Mouse (Mus musculus): ENCODE measurements at regions not wholly inside any gene's neighbourhood (a gene's known extent, or its start where the extent isn't known, plus 50 kb on each side); places are given as distances from the start of the nearest gene placed in this dataset.

GRCm38 (mm10) chr2:174867397-174867796, 107.0 kb downstream of the Edn3 start:
- Histone ChIP-seq H3K27me3 (replicated peaks) (no peaks in the 10 kb centered on the region), H3K27ac (peak overlapping the region; percentile 62; the same call in 1 of the 2 replicates), H3K9me3 (no peaks in the 10 kb centered on the region), H3K4me1 (peaks cover 10% of the 10 kb centered on the region; the same call in 1 of the 2 replicates), H3K36me3 (no peaks in the 10 kb centered on the region), H3K4me3 (replicated peaks) (no peak overlapping the region), H3K9ac (no peak overlapping the region), H3K4me2 (no peak overlapping the region)
- 41% methylated on average over 5 of the region's 5 CpGs for WGBS
- no peak for ATAC-seq (ENCODE audit: insufficient read depth, low FRiP score, low read depth)

DNA sequence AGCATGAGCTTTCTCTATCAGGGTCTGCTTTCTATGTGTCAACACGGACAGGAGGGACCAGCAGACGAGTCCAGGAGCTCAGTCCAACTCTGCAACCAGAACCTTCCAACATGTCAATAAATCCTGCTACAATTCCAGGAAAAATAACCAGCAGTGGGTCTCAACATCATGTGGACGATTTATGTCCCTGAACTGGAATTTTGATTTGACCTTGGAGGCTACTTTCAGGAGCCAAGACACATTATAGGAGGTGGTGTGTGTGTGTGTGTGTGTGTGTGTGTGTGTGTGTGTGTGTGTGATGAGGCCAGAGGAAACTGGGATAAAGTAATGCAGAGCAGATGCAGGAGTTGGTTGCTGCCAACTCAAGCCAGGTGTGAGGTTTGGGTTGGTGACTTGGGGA, 107.8 kb downstream of the Edn3 start:
- H3K27ac ChIP-seq: peak overlapping the region; percentile 77
- H3K9ac ChIP-seq: no peak overlapping the region
- H3K36me3 ChIP-seq: no peaks in the 10 kb centered on the region
- H3K9me3 ChIP-seq: no peaks in the 10 kb centered on the region
- peaks cover 10% of the 10 kb centered on the region; the same call in 1 of the 2 replicates for H3K4me1 ChIP-seq
- no peak overlapping the region for H3K4me3 ChIP-seq (replicated peaks)
- no peak overlapping the region for H3K4me2 ChIP-seq
- ATAC-seq (ENCODE audit: insufficient read depth, low FRiP score, low read depth): no peak
- no peaks in the 10 kb centered on the region for H3K27me3 ChIP-seq (replicated peaks)
- 51% methylated on average over 3 of the region's 3 CpGs for WGBS

DNA sequence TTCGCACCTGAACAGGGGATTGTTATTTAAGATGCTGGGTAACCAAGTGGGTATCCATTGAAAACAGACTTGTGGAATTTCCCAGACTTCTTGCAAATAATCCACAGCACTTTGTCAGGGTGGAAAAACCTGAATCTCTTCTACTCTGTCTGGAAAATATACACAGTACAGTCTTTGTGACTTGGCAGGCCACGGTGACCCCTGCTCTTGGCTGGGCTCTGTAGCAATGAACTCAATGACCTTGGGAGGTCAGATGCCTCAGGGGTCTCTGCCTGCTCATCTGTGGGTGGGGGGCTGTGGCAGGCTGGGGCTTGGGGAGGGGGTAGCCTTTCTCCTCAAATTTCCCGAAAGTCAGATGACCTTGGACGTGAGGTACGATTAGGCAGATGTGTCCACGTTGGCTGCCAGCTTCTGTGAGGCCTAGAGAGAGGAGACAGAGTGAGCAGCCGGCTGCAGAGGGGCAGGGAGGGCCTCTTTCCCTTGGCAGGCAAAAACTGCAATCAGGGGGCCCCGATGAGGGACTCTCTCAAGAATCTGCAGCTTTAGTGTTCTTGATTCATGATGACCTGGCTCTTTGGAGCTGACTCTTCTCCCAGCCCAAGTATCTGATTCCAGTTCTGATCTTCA, 108.4 kb downstream of the Edn3 start:
- H3K4me1 ChIP-seq: peaks cover 10% of the 10 kb centered on the region; the same call in 1 of the 2 replicates
- WGBS: 34% methylated on average over 8 of the region's 8 CpGs

GRCm38 (mm10) chr2:174870284-174870683, 109.9 kb downstream of the Edn3 start:
- Histone ChIP-seq H3K9ac (no peak overlapping the region), H3K9me3 (no peaks in the 10 kb centered on the region), H3K4me2 (no peak overlapping the region), H3K4me3 (replicated peaks) (no peak overlapping the region), H3K4me1 (0 out of 2 replicates have a peak, but pooled peaks cover 10% of the 10 kb centered on the region), H3K27me3 (replicated peaks) (no peaks in the 10 kb centered on the region), H3K36me3 (no peaks in the 10 kb centered on the region), H3K27ac (no peak overlapping the region)
- ATAC-seq (ENCODE audit: insufficient read depth, low FRiP score, low read depth): no peak
- WGBS: 79% methylated on average over 5 of the region's 5 CpGs

More for the DNA sequence above, 108.4 kb downstream of the Edn3 start:
- H3K9me3 ChIP-seq: no peaks in the 10 kb centered on the region
- no peak overlapping the region for H3K9ac ChIP-seq
- H3K27ac ChIP-seq: peak overlapping the region; percentile 77
- no peaks in the 10 kb centered on the region for H3K27me3 ChIP-seq (replicated peaks)
- no peak for ATAC-seq (ENCODE audit: insufficient read depth, low FRiP score, low read depth)
- H3K36me3 ChIP-seq: no peaks in the 10 kb centered on the region
- no peak overlapping the region for H3K4me3 ChIP-seq (replicated peaks)
- H3K4me2 ChIP-seq: no peak overlapping the region

GRCm38 (mm10) chr2:174871225-174871624, 110.8 kb downstream of the Edn3 start:
- H3K9me3 ChIP-seq: no peaks in the 10 kb centered on the region
- H3K4me3 ChIP-seq (replicated peaks): no peak overlapping the region
- no peak overlapping the region for H3K4me2 ChIP-seq
- H3K27ac ChIP-seq: peak overlapping the region; percentile 8; the same call in 1 of the 2 replicates
- 61% methylated on average over 10 of the region's 10 CpGs for WGBS
- H3K9ac ChIP-seq: no peak overlapping the region
- H3K36me3 ChIP-seq: no peaks in the 10 kb centered on the region
- H3K27me3 ChIP-seq (replicated peaks): no peaks in the 10 kb centered on the region
- 0 out of 2 replicates have a peak, but pooled peaks cover 10% of the 10 kb centered on the region for H3K4me1 ChIP-seq
- no peak for ATAC-seq (ENCODE audit: insufficient read depth, low FRiP score, low read depth)

GRCm38 (mm10) chr2:174871844-174872243, 111.4 kb downstream of the Edn3 start:
- H3K9ac ChIP-seq: no peak overlapping the region
- no peaks in the 10 kb centered on the region for H3K9me3 ChIP-seq
- no peaks in the 10 kb centered on the region for H3K36me3 ChIP-seq
- H3K4me1 ChIP-seq: 0 out of 2 replicates have a peak, but pooled peaks cover 10% of the 10 kb centered on the region
- H3K27me3 ChIP-seq (replicated peaks): no peaks in the 10 kb centered on the region
- WGBS: 62% methylated on average over 3 of the region's 3 CpGs
- no peak overlapping the region for H3K4me3 ChIP-seq (replicated peaks)
- no peak overlapping the region for H3K4me2 ChIP-seq
- ATAC-seq (ENCODE audit: insufficient read depth, low FRiP score, low read depth): no peak; the same call in 1 of the 2 replicates
- H3K27ac ChIP-seq: no peak overlapping the region; the same call in 1 of the 2 replicates

DNA sequence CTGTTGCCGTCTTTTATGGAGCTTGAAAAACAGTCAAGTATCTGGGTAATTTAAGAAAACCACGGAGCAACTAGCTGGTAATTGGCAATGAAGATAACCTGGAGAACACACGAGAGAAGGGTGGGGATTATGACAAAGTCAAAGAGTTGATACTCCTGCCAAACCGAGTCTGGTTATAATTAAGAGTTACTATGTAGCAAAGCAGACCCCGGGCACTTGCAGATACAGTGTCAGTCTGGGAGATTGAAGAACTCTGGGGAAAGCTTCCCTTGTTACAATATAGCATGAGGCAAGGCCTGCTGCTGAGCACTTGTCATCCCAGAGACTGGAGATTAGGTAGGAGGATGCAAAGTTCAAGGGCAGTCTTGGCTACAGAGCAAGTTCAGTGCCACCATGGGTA, 116.5 kb downstream of the Edn3 start:
- H3K27me3 ChIP-seq (replicated peaks): no peaks in the 10 kb centered on the region
- H3K4me2 ChIP-seq: no peak overlapping the region
- no peak overlapping the region for H3K9ac ChIP-seq
- no peaks in the 10 kb centered on the region for H3K4me1 ChIP-seq
- no peak overlapping the region for H3K4me3 ChIP-seq (replicated peaks)
- no peak for ATAC-seq (ENCODE audit: insufficient read depth, low FRiP score, low read depth)
- WGBS: 61% methylated on average over 5 of the region's 5 CpGs
- H3K36me3 ChIP-seq: no peaks in the 10 kb centered on the region
- H3K27ac ChIP-seq: no peak overlapping the region
- H3K9me3 ChIP-seq: no peaks in the 10 kb centered on the region

DNA sequence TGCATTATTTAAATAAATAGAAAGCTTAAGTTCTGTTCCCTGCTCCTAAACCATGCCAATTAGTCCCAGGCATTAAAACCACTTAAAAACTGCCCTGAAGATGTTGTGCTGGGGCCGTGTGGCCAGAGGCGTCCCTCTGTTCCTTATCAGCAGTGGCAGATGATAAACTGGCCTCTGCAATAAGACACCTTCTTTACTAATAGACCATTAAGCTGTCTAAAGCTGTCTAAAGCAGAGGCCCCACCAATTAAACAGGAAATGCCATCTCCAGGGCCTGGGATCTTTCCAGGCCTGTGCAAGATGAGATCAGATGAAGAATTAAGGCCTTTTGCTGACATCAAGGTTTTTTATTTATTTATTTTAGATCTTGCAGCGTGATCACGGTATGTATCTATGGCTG, 118.6 kb downstream of the Edn3 start:
- H3K27ac ChIP-seq: no peak overlapping the region

DNA sequence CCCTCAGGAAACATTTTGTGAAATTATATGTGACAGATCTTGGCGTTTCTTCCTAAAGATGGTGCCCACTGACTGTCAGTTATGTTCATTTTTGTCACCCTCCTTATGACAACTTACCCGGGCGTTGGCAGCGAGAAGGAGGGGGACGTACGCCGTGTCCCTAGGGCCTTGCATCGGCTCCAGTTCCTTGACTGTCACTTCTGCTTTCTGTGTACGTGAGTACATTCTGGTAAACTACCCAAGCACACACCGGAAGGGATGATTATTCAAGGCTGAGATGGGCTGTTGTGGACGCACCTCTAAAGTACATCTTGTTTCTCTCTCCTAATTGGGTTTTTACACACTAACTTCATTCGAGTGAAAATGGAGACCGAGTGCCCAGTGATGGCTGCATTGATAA, 120.2 kb downstream of the Edn3 start:
- H3K36me3 ChIP-seq: no peaks in the 10 kb centered on the region
- ATAC-seq (ENCODE audit: insufficient read depth, low FRiP score, low read depth): no peak
- no peak overlapping the region for H3K4me3 ChIP-seq (replicated peaks)
- whole genome bisulfite sequencing: 82% methylated on average over 13 of the region's 13 CpGs
- H3K27me3 ChIP-seq (replicated peaks): no peaks in the 10 kb centered on the region
- H3K9me3 ChIP-seq: no peaks in the 10 kb centered on the region
- H3K27ac ChIP-seq: no peak overlapping the region
- H3K4me1 ChIP-seq: no peaks in the 10 kb centered on the region
- no peak overlapping the region for H3K9ac ChIP-seq
- no peak overlapping the region for H3K4me2 ChIP-seq

More for the DNA sequence above, 118.6 kb downstream of the Edn3 start:
- ATAC-seq (ENCODE audit: insufficient read depth, low FRiP score, low read depth): no peak
- H3K27me3 ChIP-seq (replicated peaks): no peaks in the 10 kb centered on the region
- no peak overlapping the region for H3K4me2 ChIP-seq
- no peaks in the 10 kb centered on the region for H3K9me3 ChIP-seq
- no peaks in the 10 kb centered on the region for H3K36me3 ChIP-seq
- H3K4me3 ChIP-seq (replicated peaks): no peak overlapping the region
- no peaks in the 10 kb centered on the region for H3K4me1 ChIP-seq
- H3K9ac ChIP-seq: no peak overlapping the region
- 31% methylated on average over 4 of the region's 4 CpGs for WGBS

GRCm38 (mm10) chr2:174884232-174885225, 124.1 kb downstream of the Edn3 start:
- Histone ChIP-seq H3K4me1 (no peaks in the 10 kb centered on the region), H3K27ac (no peak overlapping the region), H3K9me3 (no peaks in the 10 kb centered on the region), H3K36me3 (no peaks in the 10 kb centered on the region), H3K9ac (no peak overlapping the region), H3K4me2 (no peak overlapping the region), H3K4me3 (replicated peaks) (no peak overlapping the region), H3K27me3 (replicated peaks) (no peaks in the 10 kb centered on the region)
- ATAC-seq (ENCODE audit: insufficient read depth, low FRiP score, low read depth): no peak
- WGBS: 46% methylated on average over 19 of the region's 19 CpGs

DNA sequence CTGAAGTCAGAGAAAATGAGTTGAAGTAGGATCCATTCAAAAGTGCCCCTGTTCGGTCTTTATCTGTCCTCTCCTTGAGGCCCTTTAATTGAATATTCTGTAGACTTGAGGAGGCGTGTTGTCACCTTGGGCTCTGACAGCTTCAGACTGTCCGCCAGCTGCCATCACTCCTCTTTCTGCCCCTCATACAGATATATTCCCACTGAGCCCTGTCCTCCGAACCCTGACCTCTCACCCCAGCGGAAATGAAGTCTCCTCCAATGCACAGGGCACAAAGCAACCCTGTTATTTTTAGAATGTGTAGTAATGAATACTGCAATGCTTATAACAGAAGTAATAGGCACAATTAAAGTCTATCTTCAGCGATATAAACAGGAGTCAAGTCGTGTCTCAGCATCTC, 117.4 kb upstream of the Gm14444 start:
- Histone ChIP-seq H3K4me3 (replicated peaks) (no peak overlapping the region), H3K9ac (no peak overlapping the region), H3K27ac (no peak overlapping the region), H3K9me3 (no peaks in the 10 kb centered on the region), H3K36me3 (no peaks in the 10 kb centered on the region), H3K4me1 (no peaks in the 10 kb centered on the region), H3K4me2 (no peak overlapping the region), H3K27me3 (replicated peaks) (no peaks in the 10 kb centered on the region)
- 73% methylated on average over 7 of the region's 7 CpGs for WGBS
- ATAC-seq (ENCODE audit: insufficient read depth, low FRiP score, low read depth): no peak

DNA sequence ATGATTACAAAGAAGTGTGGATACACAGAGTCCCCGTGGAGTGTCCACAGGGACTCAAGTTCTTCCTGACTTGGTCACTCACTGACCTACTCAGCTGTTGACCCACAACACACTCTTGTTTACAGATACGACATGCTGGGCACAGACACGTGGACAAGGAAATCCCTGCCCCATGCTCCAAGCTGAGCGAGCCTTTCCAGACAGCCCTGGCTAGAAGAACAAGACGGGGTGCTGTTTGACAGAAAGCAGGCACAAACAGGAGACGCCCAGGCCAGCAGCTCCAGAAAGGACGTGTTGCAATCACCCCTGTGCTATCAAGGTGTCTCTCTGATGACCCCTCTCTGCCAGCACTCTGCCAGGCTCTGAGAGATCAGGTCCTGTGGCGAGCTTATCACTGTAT, 112.6 kb upstream of the Gm14444 start:
- Histone ChIP-seq H3K4me2 (no peak overlapping the region), H3K4me1 (no peaks in the 10 kb centered on the region), H3K9me3 (no peaks in the 10 kb centered on the region), H3K4me3 (replicated peaks) (no peak overlapping the region), H3K36me3 (no peaks in the 10 kb centered on the region), H3K9ac (no peak overlapping the region), H3K27me3 (replicated peaks) (no peaks in the 10 kb centered on the region), H3K27ac (no peak overlapping the region)
- no peak for ATAC-seq (ENCODE audit: insufficient read depth, low FRiP score, low read depth)
- 40% methylated on average over 8 of the region's 8 CpGs for WGBS

All from stomach, embryonic 15.5 days (tissue).